Mouse (Mus musculus) CH12.LX (cell line): ENCODE results near the gene Xpa.

Experiments used
- CHD2 ChIP-seq: IDR thresholded peaks from 2 replicates; pipeline ENCODE4 v1.6.1; 2011; ENCODE audit warnings: low read length, improper control_type of control experiment
- CTCF ChIP-seq, 2 experiments: IDR thresholded peaks in 1 of 2; conservative IDR thresholded peaks in 1 of 2; 2 replicates each; pipeline ENCODE4 v1.5.1; 2011 to 2012; ENCODE audit warnings: low read depth in 2 of 2, low read length in 2 of 2, improper control_type of control experiment in 1 of 2, inconsistent platforms in 1 of 2, mild to moderate bottlenecking in 1 of 2, moderate library complexity in 1 of 2
- EP300 ChIP-seq: IDR thresholded peaks from 2 replicates; pipeline ENCODE4 v1.6.1; 2011; ENCODE audit warnings: low read length, improper control_type of control experiment
- ETS1 ChIP-seq: conservative IDR thresholded peaks from 2 replicates; pipeline ENCODE4 v1.6.1; 2012; ENCODE audit warnings: low read depth, mild to moderate bottlenecking, inconsistent platforms, low read length, improper control_type of control experiment, moderate library complexity
- HCFC1 ChIP-seq: IDR thresholded peaks from 2 replicates; pipeline ENCODE4 v1.6.1; 2012; ENCODE audit warnings: low read depth, mild to moderate bottlenecking, inconsistent platforms, low read length, improper control_type of control experiment
- MAZ ChIP-seq: IDR thresholded peaks from 2 replicates; pipeline ENCODE4 v1.6.1; 2012; ENCODE audit warnings: low read depth, mild to moderate bottlenecking, inconsistent platforms, low read length, improper control_type of control experiment, moderate library complexity
- MEF2A ChIP-seq: IDR thresholded peaks from 2 replicates; pipeline ENCODE4 v1.6.1; 2014; ENCODE audit warnings: low read depth, mild to moderate bottlenecking, inconsistent platforms, low read length, improper control_type of control experiment, borderline replicate concordance
- POLR2A ChIP-seq: IDR thresholded peaks from 2 replicates; pipeline ENCODE4 v1.6.1; 2011; ENCODE audit warnings: low read depth, mild to moderate bottlenecking, improper control_type of control experiment, low read length
- RAD21 ChIP-seq: IDR thresholded peaks from 2 replicates; pipeline ENCODE4 v1.6.1; 2011; ENCODE audit warnings: low read depth, mild to moderate bottlenecking, low read length, improper control_type of control experiment, moderate library complexity
- SIN3A ChIP-seq: IDR thresholded peaks from 2 replicates; pipeline ENCODE4 v1.6.1; 2012; ENCODE audit warnings: low read length, improper control_type of control experiment, inconsistent platforms
- SMC3 ChIP-seq: IDR thresholded peaks from 2 replicates; pipeline ENCODE4 v1.6.1; 2011; ENCODE audit warnings: low read depth, low read length, improper control_type of control experiment
- ZC3H11A ChIP-seq: IDR thresholded peaks from 2 replicates; pipeline ENCODE4 v1.6.1; 2012; ENCODE audit warnings: low read depth, mild to moderate bottlenecking, inconsistent platforms, low read length, improper control_type of control experiment
- ZKSCAN1 ChIP-seq: IDR thresholded peaks from 2 replicates; pipeline ENCODE4 v1.6.1; 2012; ENCODE audit warnings: low read depth, inconsistent platforms, low read length, improper control_type of control experiment, borderline replicate concordance
- ZNF384 ChIP-seq: IDR thresholded peaks from 2 replicates; pipeline ENCODE4 v1.6.1; 2012; ENCODE audit warnings: low read depth, low read length, improper control_type of control experiment, inconsistent platforms

DNA sequence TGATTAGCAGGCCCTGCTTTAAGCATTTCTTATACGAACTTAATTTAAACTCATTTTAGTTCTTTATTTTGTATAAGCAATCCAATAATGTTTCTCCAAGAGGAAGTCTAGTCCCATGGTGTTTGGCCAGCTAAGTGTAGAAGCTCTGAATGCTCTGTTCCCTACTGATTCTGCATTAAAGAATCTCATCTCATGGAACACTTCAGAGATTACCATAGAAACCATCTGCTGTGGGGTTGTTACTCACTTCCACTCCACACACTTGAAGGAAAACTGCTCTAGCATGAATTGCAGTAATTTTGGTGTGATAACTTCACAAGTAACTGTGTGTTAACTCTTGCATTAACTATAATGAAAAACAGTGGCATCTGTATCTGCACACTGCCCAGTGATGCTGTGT is 49.2 kb downstream of the Xpa start:
- TF ChIP-seq ZC3H11A (no peak), HCFC1 (no peak), ETS1 (no peak), POLR2A (no peak), SMC3 (no peak), RAD21 (no peak), CTCF (conservative IDR thresholded peaks at IDR 0.05 in 1 of 2, IDR thresholded peaks at IDR 0.05 in 1 of 2; ENCODE audit: low read depth in 2 of 2, low read length in 2 of 2) (no peak), SIN3A (no peak), ZNF384 (no peak), MEF2A (no peak), EP300 (no peak), MAZ (no peak), CHD2 (no peak), ZKSCAN1 (no peak)
